ENCODE assay signal across 17 mouse cellular contexts in genomic region chr10:69616953-69617352, GRCm38 (mm10).
DNase-seq lines count a peak whose midpoint lies in the region; ATAC-seq and TF ChIP-seq lines count a peak whose summit lies in the region.
"Had no signal": no experiment of that assay in that cellular context is flagged by ENCODE, and none has a peak within 500 bp of the region (broad histone marks: within the 10 kb centered on the region; RNA-seq: fewer than 3 reads in every experiment).

No protein-coding gene starts in this region.

- no peak overlapping the region for H3ac ChIP-seq in myocyte (ENCODE audit: control insufficient read depth, insufficient read length)

- TF ChIP-seq POLR2A in myocyte (IDR thresholded peaks at IDR 0.05; ENCODE audit: insufficient read length, low read depth), result no peak

- H3K36me3 ChIP-seq in midbrain, embryonic 11.5 days (ENCODE audit: control insufficient read depth, insufficient read depth, low read length), result no peaks in the 10 kb centered on the region
- no peaks in the 10 kb centered on the region for H3K36me3 ChIP-seq in midbrain, embryonic 14.5 days (ENCODE audit: control insufficient read depth, insufficient read depth, low read length)
- no peaks in the 10 kb centered on the region for H3K36me3 ChIP-seq in myocyte (ENCODE audit: control insufficient read depth, insufficient read depth)
- H3K36me3 ChIP-seq: forebrain, embryonic 15.5 days; G1E; lung, embryonic 15.5 days; neural tube, embryonic 12.5 days had no signal

- H3K27ac ChIP-seq in midbrain, embryonic 11.5 days (ENCODE audit: low read depth, low read length), result no peak overlapping the region
- no peak overlapping the region for H3K27ac ChIP-seq in midbrain, embryonic 14.5 days (replicated peaks; ENCODE audit: low read depth, low read length)
- H3K27ac ChIP-seq: forebrain, embryonic 15.5 days; hindbrain, embryonic 14.5 days; lung, embryonic 15.5 days; neural tube, embryonic 12.5 days had no signal

- no peaks in the 10 kb centered on the region for H3K79me2 ChIP-seq in myocyte (ENCODE audit: control insufficient read depth, insufficient read depth)

- H3K9me3 ChIP-seq in midbrain, embryonic 11.5 days (ENCODE audit: control insufficient read depth, low read length), result no peaks in the 10 kb centered on the region
- H3K9me3 ChIP-seq in midbrain, embryonic 14.5 days (ENCODE audit: control insufficient read depth, low read length), result no peaks in the 10 kb centered on the region
- H3K9me3 ChIP-seq: forebrain, embryonic 15.5 days; lung, embryonic 15.5 days; neural tube, embryonic 12.5 days had no signal

- no peaks in the 10 kb centered on the region for H3K27me3 ChIP-seq in midbrain, embryonic 11.5 days (ENCODE audit: control insufficient read depth, insufficient read depth, low read length)
- no peaks in the 10 kb centered on the region for H3K27me3 ChIP-seq in midbrain, embryonic 14.5 days (ENCODE audit: control insufficient read depth, insufficient read depth, low read length)
- no peaks in the 10 kb centered on the region for H3K27me3 ChIP-seq in myocyte (ENCODE audit: control insufficient read depth, insufficient read depth, insufficient read length)
- H3K27me3 ChIP-seq: forebrain, embryonic 15.5 days; lung, embryonic 15.5 days; neural tube, embryonic 12.5 days had no signal

- H3K4me1 ChIP-seq in midbrain, embryonic 11.5 days (ENCODE audit: control insufficient read depth, insufficient read depth, low read length), result no peaks in the 10 kb centered on the region
- H3K4me1 ChIP-seq in midbrain, embryonic 14.5 days (ENCODE audit: control insufficient read depth, insufficient read depth, low read length), result no peaks in the 10 kb centered on the region
- H3K4me1 ChIP-seq: neural tube, embryonic 12.5 days had no signal

- peak; percentile 36 for DNase-seq in gastrocnemius, adult 18-20 months (ENCODE audit: low spot score)
- DNase-seq in gastrocnemius, adult 8-10 months (ENCODE audit: low spot score in 2 of 2), result no peak
- peak; percentile 39 for DNase-seq in midbrain, embryonic 11.5 days (ENCODE audit: low spot score, missing footprints)
- no peak for DNase-seq in midbrain, embryonic 14.5 days
- peak; percentile 23 for DNase-seq in gastrocnemius, postnatal 25 days
- DNase-seq in embryo, embryonic 10.5 days (ENCODE audit: low spot score), result no peak
- DNase-seq in urinary bladder, postnatal 4 days (ENCODE audit: low spot score in 2 of 2), result no peak
- DNase-seq: liver; right cerebral cortex, postnatal 4 days had no signal

- 93% methylated on average over 3 of the region's 3 CpGs for WGBS in midbrain, embryonic 11.5 days
- 88% methylated on average over 3 of the region's 3 CpGs for whole genome bisulfite sequencing in midbrain, embryonic 14.5 days

- H3K4me3 ChIP-seq in midbrain, embryonic 11.5 days (ENCODE audit: low read depth, low read length), result no peak overlapping the region
- H3K4me3 ChIP-seq in midbrain, embryonic 14.5 days (replicated peaks; ENCODE audit: low read depth, low read length), result no peak overlapping the region
- no peak overlapping the region for H3K4me3 ChIP-seq in myocyte
- H3K4me3 ChIP-seq: forebrain, embryonic 15.5 days; lung, embryonic 15.5 days; neural tube, embryonic 12.5 days had no signal

- H3K9ac ChIP-seq in midbrain, embryonic 11.5 days (ENCODE audit: low read length), result no peak overlapping the region
- no peak overlapping the region for H3K9ac ChIP-seq in midbrain, embryonic 14.5 days (replicated peaks; ENCODE audit: low read length)
- H3K9ac ChIP-seq: forebrain, embryonic 15.5 days; hindbrain, embryonic 14.5 days; lung, embryonic 15.5 days; neural tube, embryonic 12.5 days had no signal

- no peak for ATAC-seq in midbrain, embryonic 11.5 days (ENCODE audit: low FRiP score)
- no peak for ATAC-seq in midbrain, embryonic 14.5 days (ENCODE audit: low FRiP score, low TSS enrichment)
- ATAC-seq: forebrain, embryonic 15.5 days; intestine, embryonic 16.5 days; midbrain, embryonic 16.5 days had no signal

- H3K4me2 ChIP-seq in midbrain, embryonic 11.5 days, result no peak overlapping the region
- H3K4me2 ChIP-seq in midbrain, embryonic 14.5 days (ENCODE audit: low read length), result no peak overlapping the region
- peak overlapping the region; percentile 34 for H3K4me2 ChIP-seq in myocyte (ENCODE audit: low read depth)
- H3K4me2 ChIP-seq: forebrain, embryonic 15.5 days; hindbrain, embryonic 14.5 days; lung, embryonic 15.5 days; neural tube, embryonic 12.5 days had no signal

TF ChIP-seq in myocyte, 11 proteins besides CTCF, POLR2A, EP300 and RAD21:
- TF ChIP-seq MYOD1 (IDR thresholded peaks at IDR 0.05; ENCODE audit: control insufficient read depth in 1 of 3, insufficient read length in 2 of 3, low read depth in 2 of 3), result peak in 1 of 3 experiments; percentile 14
- no peak for TF ChIP-seq CEBPB (IDR thresholded peaks at IDR 0.05; ENCODE audit: insufficient read depth, poor library complexity, severe bottlenecking)

Comparison
In these comparisons a context has a peak if more than half of its experiments do, and no peak if none do; other contexts are left out.
1. DNase-seq: peak in gastrocnemius, adult 18-20 months (single experiment), midbrain, embryonic 11.5 days (single experiment) and gastrocnemius, postnatal 25 days (single experiment); none in gastrocnemius, adult 8-10 months (0 of 2), midbrain, embryonic 14.5 days (single experiment), embryo, embryonic 10.5 days (single experiment) and urinary bladder, postnatal 4 days (0 of 2).